Mouse (Mus musculus) liver, adult 2 months (tissue): ENCODE measurements around the gene Rsph10b. TPM values are rescaled to one million over a fixed set of nuclear protein-coding genes. Genes with fewer than 3 reads are reported as not detected.

Source experiments
- DNase-seq: peaks from one replicate; pipeline ENCODE4 v3.0.0-alpha.2; 2011; ENCODE audit warnings: low read depth, low spot score; ENCODE audit errors: extremely low read depth
- H3K27ac ChIP-seq: fragments of 200-500 bp; replicated peaks from 2 replicates; pipeline ENCODE4 v1.5.1; 2012; ENCODE audit warnings: low read depth, mild to moderate bottlenecking, control low read depth, inconsistent platforms, low read length; ENCODE audit not compliant: insufficient read depth
- H3K27me3 ChIP-seq: fragments of 200-500 bp; 2 replicates; pipeline ENCODE4 v1.6.1; 2012; ENCODE audit warnings: mild to moderate bottlenecking, moderate library complexity, low read length, inconsistent platforms; ENCODE audit not compliant: control insufficient read depth, insufficient read depth
- H3K36me3 ChIP-seq: fragments of 200-500 bp; 2 replicates; pipeline ENCODE4 v1.6.1; 2012; ENCODE audit warnings: low read length, inconsistent platforms; ENCODE audit not compliant: control insufficient read depth, insufficient read depth
- H3K4me1 ChIP-seq: fragments of 200-500 bp; 2 replicates; pipeline ENCODE4 v1.6.1; 2011; ENCODE audit warnings: low read length; ENCODE audit not compliant: control insufficient read depth, insufficient read depth
- H3K4me3 ChIP-seq: fragments of 200-500 bp; 2 replicates; pipeline ENCODE4 v1.5.1; 2011; ENCODE audit warnings: low read depth, mild to moderate bottlenecking, control low read depth, low read length, moderate library complexity; ENCODE audit not compliant: insufficient read depth
- H3K79me2 ChIP-seq: fragments of 200-500 bp; 2 replicates; pipeline ENCODE4 v1.6.1; 2012; ENCODE audit warnings: inconsistent platforms, mild to moderate bottlenecking, low read length, moderate library complexity; ENCODE audit not compliant: control insufficient read depth, insufficient read depth
- H3K9ac ChIP-seq: fragments of 200-500 bp; 2 replicates; pipeline ENCODE4 v1.6.1; 2012; ENCODE audit warnings: low read depth, mild to moderate bottlenecking, control low read depth, inconsistent platforms, low read length
- CTCF ChIP-seq: fragments of 200-500 bp; IDR thresholded peaks from 2 replicates; pipeline ENCODE4 v1.5.1; 2011; ENCODE audit warnings: low read depth, low read length, control low read depth
- POLR2A ChIP-seq: fragments of 200-500 bp; IDR thresholded peaks from 2 replicates; pipeline ENCODE4 v1.6.1; 2011; ENCODE audit warnings: low read length, control low read depth; ENCODE audit not compliant: insufficient read depth; ENCODE audit errors: extremely low read depth
- WGBS: fragments of 180-500 bp; shearing (Covaris S2); methylation state at CpG from one replicate; pipeline ENCODE4 v1.1.7; 2018; 5-methylcytosine and 5-hydroxymethylcytosine counted together
- polyA plus RNA-seq: library from polyadenylated mRNA; depleted of rRNA; stranded (reverse); fragments of >200 nt; gene quantifications from 2 replicates; pipeline ENCODE4 v1.2.3, GENCODE M21; 2012
- total RNA-seq: library from RNA; depleted of rRNA; stranded (reverse); fragments of >200 nt; gene quantifications from 2 replicates; pipeline ENCODE4 v1.2.3, GENCODE M21; 2014

Rsph10b gene
- total and polyA plus RNA-seq, 2 experiments, result not detected

GRCm38 (mm10) chr5:143990086-143990485, 57.3 kb downstream of the Rsph10b start:
- no peaks in the 10 kb centered on the region for H3K4me1 ChIP-seq
- TF ChIP-seq CTCF, result no peak
- TF ChIP-seq POLR2A, result no peak
- no peak overlapping the region for H3K27ac ChIP-seq
- 85% methylated on average over 11 of the region's 11 CpGs for WGBS
- DNase-seq, result peak; percentile 12
- peaks cover 60% of the 10 kb centered on the region for H3K36me3 ChIP-seq
- no peaks in the 10 kb centered on the region for H3K27me3 ChIP-seq
- H3K4me3 ChIP-seq, result no peak overlapping the region
- H3K79me2 ChIP-seq, result no peaks in the 10 kb centered on the region
- H3K9ac ChIP-seq, result no peak overlapping the region

GRCm38 (mm10) chr5:143992661-143993060, 59.8 kb downstream of the Rsph10b start:
- DNase-seq, result no peak
- Histone ChIP-seq H3K27me3 (no peaks in the 10 kb centered on the region), H3K27ac (no peak overlapping the region), H3K4me3 (no peak overlapping the region), H3K4me1 (no peaks in the 10 kb centered on the region), H3K36me3 (peaks cover 52% of the 10 kb centered on the region), H3K9ac (no peak overlapping the region), H3K79me2 (no peaks in the 10 kb centered on the region)
- WGBS, result 91% methylated on average over 10 of the region's 10 CpGs
- TF ChIP-seq POLR2A, result no peak
- no peak for TF ChIP-seq CTCF

GRCm38 (mm10) chr5:143993260-143993659, 60.4 kb downstream of the Rsph10b start:
- 94% methylated on average over 8 of the region's 8 CpGs for WGBS
- peaks cover 50% of the 10 kb centered on the region for H3K36me3 ChIP-seq

GRCm38 (mm10) chr5:143993849-143994248, 61.0 kb downstream of the Rsph10b start:
- H3K4me3 ChIP-seq, result no peak overlapping the region
- H3K27me3 ChIP-seq, result no peaks in the 10 kb centered on the region
- no peaks in the 10 kb centered on the region for H3K79me2 ChIP-seq
- TF ChIP-seq POLR2A (no peak), CTCF (no peak)
- no peak overlapping the region for H3K27ac ChIP-seq
- DNase-seq, result no peak
- no peaks in the 10 kb centered on the region for H3K4me1 ChIP-seq
- 93% methylated on average over 5 of the region's 5 CpGs for WGBS
- peaks cover 47% of the 10 kb centered on the region for H3K36me3 ChIP-seq
- no peak overlapping the region for H3K9ac ChIP-seq

More at GRCm38 (mm10) chr5:143993260-143993659, 60.4 kb downstream of the Rsph10b start:
- no peak for TF ChIP-seq POLR2A
- TF ChIP-seq CTCF, result no peak
- no peak for DNase-seq
- Histone ChIP-seq H3K79me2 (no peaks in the 10 kb centered on the region), H3K9ac (no peak overlapping the region), H3K4me3 (no peak overlapping the region), H3K4me1 (no peaks in the 10 kb centered on the region), H3K27ac (no peak overlapping the region), H3K27me3 (no peaks in the 10 kb centered on the region)

- H3K9ac ChIP-seq, result no peak overlapping the region
- H3K4me3 ChIP-seq, result no peak overlapping the region
- no peaks in the 10 kb centered on the region for H3K27me3 ChIP-seq
- no peak overlapping the region for H3K27ac ChIP-seq
- peaks cover 46% of the 10 kb centered on the region for H3K36me3 ChIP-seq
- TF ChIP-seq CTCF (no peak), POLR2A (no peak)
- WGBS, result 76% methylated on average over 11 of the region's 11 CpGs
- no peaks in the 10 kb centered on the region for H3K4me1 ChIP-seq
- no peak for DNase-seq
- H3K79me2 ChIP-seq, result no peaks in the 10 kb centered on the region
Observed at GRCm38 (mm10) chr5:143994632-143995365, 62.0 kb downstream of the Rsph10b start.

- Histone ChIP-seq H3K4me3 (no peak overlapping the region), H3K4me1 (no peaks in the 10 kb centered on the region), H3K36me3 (peaks cover 31% of the 10 kb centered on the region), H3K27me3 (no peaks in the 10 kb centered on the region), H3K79me2 (no peaks in the 10 kb centered on the region), H3K9ac (no peak overlapping the region), H3K27ac (no peak overlapping the region)
- DNase-seq, result no peak
- 93% methylated on average over 1 of the region's 1 CpGs for WGBS
- TF ChIP-seq CTCF (no peak), POLR2A (no peak)
Observed at GRCm38 (mm10) chr5:143999409-143999808, 66.6 kb downstream of the Rsph10b start.
